Mouse (Mus musculus) embryonic facial prominence, embryonic 15.5 days (tissue): ENCODE results near the gene Galnt15. TPM values are rescaled to one million over a fixed set of nuclear protein-coding genes. Genes with fewer than 3 reads are reported as not detected.
"Not testable (repeated sequence)": the region's sequence is repeated elsewhere in the genome, so short reads cannot be mapped to it uniquely, and the experiment has no call there.

Experiments used
- ATAC-seq: fragments of 200-750 bp; cut with Nextera tagmentation; 2 replicates; pipeline ENCODE4 v1.8.0; 2017; ENCODE audit warnings: low read depth, moderate TSS enrichment; ENCODE audit not compliant: insufficient number of reproducible peaks, low FRiP score, low TSS enrichment
- H3K27ac ChIP-seq: fragments of 300-500 bp; sonication (generic); replicated peaks from 2 replicates; pipeline ENCODE4 v1.5.1; 2015; ENCODE audit warnings: mild to moderate bottlenecking, inconsistent platforms
- H3K27me3 ChIP-seq: fragments of 300-500 bp; sonication (generic); 2 replicates; pipeline ENCODE4 v1.6.1; 2015; ENCODE audit warnings: inconsistent platforms
- H3K36me3 ChIP-seq: fragments of 300-500 bp; sonication (generic); 2 replicates; pipeline ENCODE4 v1.6.1; 2015; ENCODE audit warnings: mild to moderate bottlenecking, inconsistent platforms
- H3K4me1 ChIP-seq: fragments of 300-500 bp; sonication (generic); 2 replicates; pipeline ENCODE4 v1.6.1; 2015; ENCODE audit warnings: inconsistent platforms
- H3K4me2 ChIP-seq: fragments of 300-500 bp; sonication (generic); replicated peaks from 2 replicates; pipeline ENCODE4 v1.6.1; 2015; ENCODE audit warnings: mild to moderate bottlenecking, inconsistent platforms
- H3K4me3 ChIP-seq: fragments of 300-500 bp; sonication (generic); replicated peaks from 2 replicates; pipeline ENCODE4 v1.5.1; 2015; ENCODE audit warnings: mild to moderate bottlenecking, inconsistent platforms
- H3K9ac ChIP-seq: fragments of 300-500 bp; sonication (generic); 2 replicates; pipeline ENCODE4 v1.6.1; 2015; ENCODE audit warnings: inconsistent platforms
- H3K9me3 ChIP-seq: fragments of 300-500 bp; sonication (generic); replicated peaks from 2 replicates; pipeline ENCODE4 v1.6.1; 2016; ENCODE audit warnings: inconsistent platforms
- WGBS: fragments of 180-500 bp; shearing (Covaris S2); methylation state at CpG from one replicate; pipeline ENCODE4 v1.1.7; 2015; 5-methylcytosine and 5-hydroxymethylcytosine counted together
- polyA plus RNA-seq: library from polyadenylated mRNA; unstranded; fragments of >200 nt; fragmentation: Nextera tagmentation; extraction: Ambion mirVana; gene quantifications from 2 replicates; pipeline ENCODE4 v1.2.1, GENCODE M21; 2015

The Galnt15 gene
- polyA plus RNA-seq, 1 experiment from 2014 or later, result 0.48 TPM

- Histone ChIP-seq H3K9ac (no peak overlapping the region), H3K4me2 (no peak overlapping the region), H3K27me3 (no peaks in the 10 kb centered on the region), H3K9me3 (no peaks in the 10 kb centered on the region), H3K4me1 (no peaks in the 10 kb centered on the region), H3K27ac (no peak overlapping the region), H3K4me3 (no peak overlapping the region), H3K36me3 (no peaks in the 10 kb centered on the region)
- WGBS, result 47% methylated on average over 7 of the region's 7 CpGs
- no peak for ATAC-seq
Measured at GRCm38 (mm10) chr14:32073901-32074300, 45.1 kb downstream of the Galnt15 start.

- H3K4me2 ChIP-seq, result no peak overlapping the region
- H3K4me1 ChIP-seq, result no peaks in the 10 kb centered on the region
- no peak for ATAC-seq
- no peak overlapping the region for H3K27ac ChIP-seq
- peaks cover 16% of the 10 kb centered on the region for H3K36me3 ChIP-seq
- 47% methylated on average over 8 of the region's 8 CpGs for WGBS
- H3K4me3 ChIP-seq, result no peak overlapping the region
- no peaks in the 10 kb centered on the region for H3K27me3 ChIP-seq
- no peak overlapping the region for H3K9ac ChIP-seq
- no peaks in the 10 kb centered on the region for H3K9me3 ChIP-seq
Measured at GRCm38 (mm10) chr14:32076896-32077575, 48.2 kb downstream of the Galnt15 start.

- no peak for ATAC-seq
- Histone ChIP-seq H3K4me3 (no peak overlapping the region), H3K9ac (no peak overlapping the region), H3K27me3 (no peaks in the 10 kb centered on the region), H3K4me2 (no peak overlapping the region), H3K9me3 (no peaks in the 10 kb centered on the region), H3K4me1 (peaks cover 4% of the 10 kb centered on the region; the same call in 1 of the 2 replicates), H3K36me3 (peaks cover 26% of the 10 kb centered on the region), H3K27ac (no peak overlapping the region)
- WGBS, result 83% methylated on average over 10 of the region's 10 CpGs
Measured at GRCm38 (mm10) chr14:32081026-32081425, 52.2 kb downstream of the Galnt15 start.

- ATAC-seq, result no peak
- Histone ChIP-seq H3K36me3 (peaks cover 26% of the 10 kb centered on the region), H3K4me1 (peaks cover 15% of the 10 kb centered on the region; the same call in 1 of the 2 replicates), H3K27me3 (no peaks in the 10 kb centered on the region), H3K4me2 (no peak overlapping the region), H3K27ac (no peak overlapping the region), H3K9ac (no peak overlapping the region), H3K4me3 (no peak overlapping the region), H3K9me3 (no peaks in the 10 kb centered on the region)
- 87% methylated on average over 6 of the region's 6 CpGs for WGBS
Measured at GRCm38 (mm10) chr14:32082891-32083290, 54.1 kb downstream of the Galnt15 start.

- WGBS, result 87% methylated on average over 2 of the region's 2 CpGs
- H3K27me3 ChIP-seq, result no peaks in the 10 kb centered on the region
- H3K9ac ChIP-seq, result no peak overlapping the region
- ATAC-seq, result no peak
- no peak overlapping the region for H3K4me3 ChIP-seq
- peaks cover 15% of the 10 kb centered on the region; the same call in 1 of the 2 replicates for H3K4me1 ChIP-seq
- no peaks in the 10 kb centered on the region for H3K9me3 ChIP-seq
- no peak overlapping the region for H3K4me2 ChIP-seq
- peaks cover 26% of the 10 kb centered on the region for H3K36me3 ChIP-seq
- no peak overlapping the region for H3K27ac ChIP-seq
Measured at GRCm38 (mm10) chr14:32083466-32083865, 54.7 kb downstream of the Galnt15 start.

GRCm38 (mm10) chr14:32084761-32085485 is 56.1 kb downstream of the Galnt15 start, which contains the start of gene Oxnad1:
Oxnad1 (plus strand) TSS chr14:32085374.
- Histone ChIP-seq H3K27me3 (no peaks in the 10 kb centered on the region), H3K9me3 (no peaks in the 10 kb centered on the region), H3K4me2 (peak within 1 kb of the TSS; percentile 59), H3K4me1 (peaks cover 15% of the 10 kb centered on the region; the same call in 1 of the 2 replicates), H3K36me3 (peaks cover 26% of the 10 kb centered on the region), H3K4me3 (peak within 1 kb of the TSS; percentile 61), H3K27ac (peak within 1 kb of the TSS; percentile 90), H3K9ac (peak within 1 kb of the TSS; percentile 42)
- peak; percentile 94 for ATAC-seq
- 4% methylated on average over 22 of the region's 22 CpGs for WGBS

GRCm38 (mm10) chr14:32085486-32086201 is 56.9 kb downstream of the Galnt15 start, which contains the start of gene Dph3:
Dph3 (minus strand) TSS chr14:32085729.
- Histone ChIP-seq H3K4me1 (peaks cover 15% of the 10 kb centered on the region; the same call in 1 of the 2 replicates), H3K27ac (peak within 1 kb of the TSS; percentile 90), H3K36me3 (peaks cover 23% of the 10 kb centered on the region), H3K9me3 (no peaks in the 10 kb centered on the region), H3K4me3 (peak within 1 kb of the TSS; percentile 61), H3K27me3 (no peaks in the 10 kb centered on the region), H3K4me2 (peak within 1 kb of the TSS; percentile 59), H3K9ac (peak within 1 kb of the TSS; percentile 42)
- peak; percentile 96 for ATAC-seq
- under 1% methylated on average over 43 of the region's 43 CpGs for WGBS

- WGBS, result 23% methylated on average over 8 of the region's 8 CpGs
- Histone ChIP-seq H3K27ac (peak overlapping the region; percentile 90), H3K9ac (peak overlapping the region; percentile 42; the same call in 1 of the 2 replicates), H3K4me3 (peak overlapping the region; percentile 61), H3K9me3 (no peaks in the 10 kb centered on the region), H3K36me3 (peaks cover 17% of the 10 kb centered on the region), H3K27me3 (no peaks in the 10 kb centered on the region), H3K4me2 (peak overlapping the region; percentile 59), H3K4me1 (peaks cover 21% of the 10 kb centered on the region; the same call in 1 of the 2 replicates)
- no peak for ATAC-seq
Measured at GRCm38 (mm10) chr14:32086226-32086625, 57.4 kb downstream of the Galnt15 start.

- not testable (repeated sequence) for H3K4me2 ChIP-seq, H3K36me3 ChIP-seq, H3K27ac ChIP-seq, H3K9ac ChIP-seq, ATAC-seq, H3K4me3 ChIP-seq, H3K9me3 ChIP-seq, H3K27me3 ChIP-seq
- WGBS, result 90% methylated on average over 7 of the region's 7 CpGs
- H3K4me1 ChIP-seq, result peaks cover 23% of the 10 kb centered on the region; the same call in 1 of the 2 replicates
Measured at GRCm38 (mm10) chr14:32087584-32088248, 58.9 kb downstream of the Galnt15 start.

- H3K27me3 ChIP-seq, result no peaks in the 10 kb centered on the region
- H3K9me3 ChIP-seq, result no peaks in the 10 kb centered on the region
- peaks cover 20% of the 10 kb centered on the region; the same call in 1 of the 2 replicates for H3K4me1 ChIP-seq
- no peak for ATAC-seq
- no peak overlapping the region for H3K9ac ChIP-seq
- peaks cover 28% of the 10 kb centered on the region for H3K36me3 ChIP-seq
- WGBS, result 44% methylated on average over 4 of the region's 4 CpGs
- no peak overlapping the region for H3K27ac ChIP-seq
- no peak overlapping the region for H3K4me2 ChIP-seq
- H3K4me3 ChIP-seq, result no peak overlapping the region
Measured at GRCm38 (mm10) chr14:32091124-32091523, 62.3 kb downstream of the Galnt15 start.
